Mouse (Mus musculus) E14TG2a.4 (cell line): Measurements from ENCODE around the gene 1500009L16Rik.

Experiments
- CTCF ChIP-seq: conservative IDR thresholded peaks from 2 replicates; pipeline ENCODE4 v1.5.1; 2014; ENCODE audit warnings: low read length
- POU5F1 ChIP-seq: IDR thresholded peaks from 2 replicates; pipeline ENCODE4 v1.6.1; 2014; ENCODE audit warnings: low read length, borderline replicate concordance

- no peak for TF ChIP-seq CTCF
- no peak for TF ChIP-seq POU5F1
Measured at GRCm38 (mm10) chr10:83692175-83692895, 30.3 kb upstream of the 1500009L16Rik start.
